Mouse (Mus musculus): Measurements from ENCODE around the gene Gm20896. TPM values are rescaled to one million over a fixed set of nuclear protein-coding genes. Genes with fewer than 3 reads are reported as not detected.
"Not testable (repeated sequence)": the region's sequence is repeated elsewhere in the genome, so short reads cannot be mapped to it uniquely, and the experiment has no call there.

Gm20896 gene
- total RNA-seq (2021): not detected
- long read RNA-seq, experiment 1: 0 reads
- long read RNA-seq, experiment 2: 0 reads

DNA sequence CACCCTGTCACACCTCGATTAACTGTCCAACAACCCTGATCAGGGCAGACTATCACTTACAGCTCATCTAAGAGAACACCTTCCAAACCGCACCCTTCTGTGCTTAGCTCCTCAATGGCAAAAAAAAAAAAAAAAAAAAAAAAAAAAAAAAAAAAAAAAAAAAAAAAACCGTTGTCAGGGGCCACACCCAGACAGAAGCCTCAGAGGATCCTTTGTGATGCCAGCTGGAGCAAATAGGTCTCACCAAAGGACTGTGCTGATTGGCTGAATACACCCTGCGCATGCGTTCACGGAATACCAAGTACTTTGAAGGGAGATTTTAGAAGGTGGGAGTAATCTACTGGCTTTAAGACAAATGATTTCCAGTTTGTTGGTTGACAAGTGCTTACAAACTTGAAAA is at the start of gene Gm20896:
Gene Gm20896, minus strand, starts transcription at position 101 of the 400 bp plus-strand sequence.
- DNase-seq: not testable (repeated sequence)

Measured in gastrocnemius, postnatal 25 days (tissue).